8 mouse cellular contexts compared by ENCODE assay signal in the genomic region with DNA sequence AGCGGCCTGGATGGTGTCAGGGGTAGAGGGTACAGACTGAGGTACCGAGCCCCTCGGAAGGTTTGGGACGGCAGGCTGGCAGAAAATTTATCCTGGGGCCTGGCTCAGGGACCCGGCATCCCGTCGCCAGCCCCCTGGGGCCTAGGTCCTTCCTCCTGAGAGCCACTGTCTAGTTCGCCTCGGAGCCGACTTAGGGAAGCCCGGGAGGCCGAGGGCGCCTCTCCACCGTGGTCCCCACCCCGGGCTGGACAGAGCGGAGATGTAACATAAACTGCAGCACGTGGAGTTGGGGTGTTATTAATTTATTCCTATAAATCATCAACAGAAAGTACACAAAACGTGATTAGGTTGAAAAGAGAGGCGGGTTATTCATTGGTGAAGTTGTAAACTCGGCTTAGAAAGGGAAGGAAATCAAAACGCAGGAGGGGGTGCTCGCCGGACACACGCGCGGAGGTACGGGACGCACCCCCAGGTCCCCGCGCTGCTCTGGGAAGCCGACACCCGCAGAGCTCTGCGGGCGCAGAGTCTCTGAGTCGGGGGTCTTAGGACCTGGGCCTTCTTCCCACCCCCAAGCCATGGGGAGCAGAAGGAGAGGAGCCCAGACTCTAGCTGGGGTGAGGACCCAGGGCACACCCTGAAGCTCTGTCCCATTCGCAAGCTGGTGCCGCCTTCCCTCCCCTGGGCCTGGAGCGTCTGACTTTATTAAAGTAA. TPM values are rescaled to one million over a fixed set of nuclear protein-coding genes. Genes with fewer than 3 reads are reported as not detected.
A peak's percentile ranks its signal among the peaks of the same experiment; 100 is the strongest.
DNase-seq lines count a peak whose midpoint lies in the region; ATAC-seq and TF ChIP-seq lines count a peak whose summit lies in the region.

No protein-coding gene starts in this region.

- H3K4me1 ChIP-seq in erythroblast, embryonic 14.5 days (ENCODE audit: control insufficient read depth), result no peaks in the 10 kb centered on the region
- H3K4me1 ChIP-seq in ES-E14 (ENCODE audit: control insufficient read depth in 2 of 2, insufficient read depth in 2 of 2, low read length in 2 of 2, poor library complexity in 1 of 2), result no peaks in the 10 kb centered on the region; a peak in 2 of 4 replicates
- H3K4me1 ChIP-seq in intestine, embryonic 15.5 days (replicated peaks), result no peaks in the 10 kb centered on the region; the same call in 1 of the 2 replicates
- H3K4me1 ChIP-seq in liver, embryonic 13.5 days (replicated peaks), result no peaks in the 10 kb centered on the region

- under 1% methylated on average over 38 of the region's 38 CpGs for WGBS in intestine, embryonic 15.5 days
- 1% methylated on average over 38 of the region's 38 CpGs for WGBS in liver, embryonic 13.5 days (ENCODE audit: insufficient replicate concordance)

- H3K36me3 ChIP-seq in erythroblast, embryonic 14.5 days (ENCODE audit: control insufficient read depth), result no peaks in the 10 kb centered on the region; the same call in 1 of the 2 replicates
- no peaks in the 10 kb centered on the region for H3K36me3 ChIP-seq in ES-E14 (ENCODE audit: control insufficient read depth, insufficient read depth, low read length, poor library complexity, severe bottlenecking)
- H3K36me3 ChIP-seq in intestine, embryonic 15.5 days, result no peaks in the 10 kb centered on the region
- no peaks in the 10 kb centered on the region for H3K36me3 ChIP-seq in liver, embryonic 13.5 days

- no peak overlapping the region for H3K27ac ChIP-seq in ES-E14 (ENCODE audit: insufficient read depth, low read depth, low read length, poor library complexity, severe bottlenecking)
- H3K27ac ChIP-seq in intestine, embryonic 15.5 days, result peak overlapping the region; percentile 84
- peak overlapping the region; percentile 43; the same call in 1 of the 2 replicates for H3K27ac ChIP-seq in liver, embryonic 13.5 days

- H3K27me3 ChIP-seq in erythroblast, embryonic 14.5 days (ENCODE audit: control insufficient read depth), result peaks cover 82% of the 10 kb centered on the region
- H3K27me3 ChIP-seq in intestine, embryonic 15.5 days (replicated peaks), result peaks cover 42% of the 10 kb centered on the region
- peaks cover 91% of the 10 kb centered on the region for H3K27me3 ChIP-seq in liver, embryonic 13.5 days

- no peak overlapping the region for H3K9ac ChIP-seq in ES-E14 (ENCODE audit: insufficient read depth, low read depth, low read length, poor library complexity, severe bottlenecking)
- peak overlapping the region; percentile 63 for H3K9ac ChIP-seq in intestine, embryonic 15.5 days
- peak overlapping the region; percentile 59 for H3K9ac ChIP-seq in liver, embryonic 13.5 days

- in situ Hi-C loops in ES-E14 (cut with MboI; ENCODE audit: low sequenced_read_pairs in 2 of 2, unreplicated experiment in 2 of 2), result loop anchor here (10.0 kb wide), 1 partner anchor 672 kb away; the partner anchor contains the start of gene Lhx1 (in 2 of the 2)

- DNase-seq in ES-E14 (ENCODE audit: low read depth, low spot score), result no peak
- DNase-seq in liver, embryonic 13.5 days, result no peak
- no peak for DNase-seq in thymus, postnatal 10 days (ENCODE audit: low spot score in 2 of 2)
- no peak for DNase-seq in adipocyte (ENCODE audit: low spot score)
- no peak for DNase-seq in adrenal gland, postnatal 14 days

- peak overlapping the region; percentile 36 for H3K4me3 ChIP-seq in erythroblast, embryonic 14.5 days (replicated peaks)
- H3K4me3 ChIP-seq in ES-E14 (ENCODE audit: insufficient read depth in 1 of 2, low read depth in 1 of 2, low read length in 2 of 2, poor library complexity in 1 of 2, severe bottlenecking in 1 of 2), result peak overlapping the region; percentile 41 to 61; a peak in 3 of 4 replicates
- peak overlapping the region; percentile 44 for H3K4me3 ChIP-seq in intestine, embryonic 15.5 days (replicated peaks)
- peak overlapping the region; percentile 50 for H3K4me3 ChIP-seq in liver, embryonic 13.5 days (replicated peaks)

- H3K9me3 ChIP-seq in erythroblast, embryonic 14.5 days (ENCODE audit: control insufficient read depth, low read length), result no peaks in the 10 kb centered on the region; the same call in 1 of the 2 replicates
- H3K9me3 ChIP-seq in ES-E14 (ENCODE audit: control insufficient read depth, insufficient read depth, low read depth, low read length), result no peaks in the 10 kb centered on the region
- H3K9me3 ChIP-seq in intestine, embryonic 15.5 days, result no peaks in the 10 kb centered on the region
- no peaks in the 10 kb centered on the region for H3K9me3 ChIP-seq in liver, embryonic 13.5 days (replicated peaks)

- peak overlapping the region; percentile 62 for H3K4me2 ChIP-seq in intestine, embryonic 15.5 days (replicated peaks)
- H3K4me2 ChIP-seq in liver, embryonic 13.5 days, result peak overlapping the region; percentile 52

- no peak for ATAC-seq in erythroblast, adult 5-6 weeks (replicated peaks; ENCODE audit: low FRiP score, poor library complexity, severe bottlenecking)
- ATAC-seq in intestine, embryonic 15.5 days, result peak; percentile 53
- 0 out of 2 replicates have a peak, but pooled peaks have one; percentile 13 for ATAC-seq in liver, embryonic 13.5 days (ENCODE audit: low read depth)

TF ChIP-seq in ES-E14, 5 proteins besides CTCF, POLR2A, EP300 and RAD21:
- no peak for TF ChIP-seq ZNF384 (IDR thresholded peaks at IDR 0.05; ENCODE audit: low read depth, low read length)
- TF ChIP-seq CHD2 (IDR thresholded peaks at IDR 0.05; ENCODE audit: low read depth, low read length), result no peak
- TF ChIP-seq HCFC1 (IDR thresholded peaks at IDR 0.05; ENCODE audit: borderline replicate concordance, insufficient read depth, low read length), result no peak

RNA-seq across cellular contexts. Expression of gene Hnf1b, which starts 2.8 kb away (rescaled TPM):
- polyA plus RNA-seq in erythroblast, embryonic 14.5 days (2012), result 0.03 TPM in 1 of 2 replicates, not detected in the other
- not detected in 2 replicates for total RNA-seq in erythroblast, adult 5-6 weeks (2015; ENCODE audit: low replicate concordance)
- total RNA-seq in erythroblast, adult 5-6 weeks (2017; ENCODE audit: low replicate concordance), result not detected in 2 replicates
- 0.16 and 0.40 TPM in 2 replicates for total RNA-seq in ES-E14 (2012; rRNA removed)
- 9.3 and 11.2 TPM in 2 replicates for polyA plus RNA-seq in intestine, embryonic 15.5 days (2015; fragmentation: Nextera tagmentation; extraction: Ambion mirVana)
- 1.0 and 2.0 TPM in 2 replicates for polyA plus RNA-seq in liver, embryonic 13.5 days (2015; fragmentation: Nextera tagmentation; extraction: Ambion mirVana)
- 1.8 TPM in 1 of 2 replicates, not detected in the other for total RNA-seq in adrenal gland, postnatal 14 days (2021)
